Mouse (Mus musculus) megakaryocyte-erythroid progenitor cell, adult 5-6 weeks (primary cell): Measurements from ENCODE around the gene Prrc2a. TPM values are rescaled to one million over a fixed set of nuclear protein-coding genes. Genes with fewer than 3 reads are reported as not detected.
"Not testable (repeated sequence)": the region's sequence is repeated elsewhere in the genome, so short reads cannot be mapped to it uniquely, and the experiment has no call there.

ENCODE experiments used
- ATAC-seq: replicated peaks from 2 replicates; pipeline ENCODE4 v1.8.0; 2016; ENCODE audit warnings: mild to moderate bottlenecking, inconsistent platforms; ENCODE audit not compliant: severe bottlenecking, poor library complexity, low FRiP score, low TSS enrichment
- total RNA-seq, 2 experiments: library from RNA; stranded (forward) in 1 of 2; stranded (reverse) in 1 of 2; fragments of 200-1000, 215-1000 nt in 1 of 2; fragments of >200 nt in 1 of 2; fragmentation: Nextera tagmentation in 1 of 2; gene quantifications; 2 replicates each; pipeline ENCODE4 v1.2.3; 2014 to 2017

Gene Prrc2a
- total RNA-seq, 2 experiments from 2014 or later, result 47.1 to 430 TPM

- ATAC-seq, result no peak
Observed at GRCm38 (mm10) chr17:35141971-35142370, 22.7 kb downstream of the Prrc2a start.

DNA sequence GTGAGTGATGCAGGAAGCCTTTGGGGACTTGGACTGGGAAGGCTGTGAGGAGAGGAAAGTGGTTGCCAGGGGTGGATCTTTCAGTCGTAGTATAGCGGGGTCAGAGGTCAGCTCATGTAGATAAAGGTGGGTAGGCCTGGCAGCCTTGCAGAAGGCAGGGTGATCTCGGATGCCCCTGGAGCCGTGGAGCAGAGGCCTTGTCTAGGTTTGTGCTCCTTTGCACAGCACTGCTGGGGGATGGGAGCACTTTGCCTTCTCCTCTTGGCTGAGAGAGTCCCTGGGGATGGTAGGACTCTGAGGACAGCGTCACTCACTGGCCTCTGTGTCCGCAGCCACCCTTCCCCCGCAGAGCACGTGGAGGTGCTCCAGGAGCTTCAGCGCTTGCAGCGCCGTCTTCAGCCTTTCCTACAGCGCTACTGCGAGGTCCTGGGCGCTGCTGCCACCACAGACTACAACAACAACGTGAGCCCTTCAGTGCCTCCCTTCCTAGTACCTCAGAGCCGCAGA is 24.2 kb downstream of the Prrc2a start:
- no peak for ATAC-seq

GRCm38 (mm10) chr17:35139269-35139668 is 25.4 kb downstream of the Prrc2a start:
- ATAC-seq, result no peak

GRCm38 (mm10) chr17:35135591-35136320 is 28.9 kb downstream of the Prrc2a start:
- ATAC-seq, result peak; percentile 60

GRCm38 (mm10) chr17:35134801-35135590 is 29.7 kb downstream of the Prrc2a start, which contains the start of gene Bag6:
Bag6 (plus strand) TSS chr17:35135178.
- ATAC-seq, result peak; percentile 77

DNA sequence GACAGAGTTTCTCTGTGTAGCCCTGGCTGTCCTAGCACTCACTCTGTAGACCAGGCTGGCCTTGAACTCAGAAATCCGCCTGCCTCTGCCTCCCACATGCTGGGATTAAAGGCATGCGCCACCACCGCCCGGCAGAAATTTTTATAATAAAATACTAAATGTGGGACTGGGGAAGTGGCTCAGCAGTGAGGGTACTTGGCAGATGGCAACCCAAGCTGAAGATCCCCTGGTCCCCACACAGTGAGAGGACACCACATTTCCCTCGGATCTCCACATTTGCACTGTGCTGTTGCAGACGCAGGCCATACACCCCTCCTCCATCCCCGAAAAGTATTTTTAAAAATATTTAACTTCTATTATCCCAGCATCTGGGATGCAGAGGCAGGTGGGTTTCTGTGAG is 31.2 kb downstream of the Prrc2a start:
- ATAC-seq, result no peak

DNA sequence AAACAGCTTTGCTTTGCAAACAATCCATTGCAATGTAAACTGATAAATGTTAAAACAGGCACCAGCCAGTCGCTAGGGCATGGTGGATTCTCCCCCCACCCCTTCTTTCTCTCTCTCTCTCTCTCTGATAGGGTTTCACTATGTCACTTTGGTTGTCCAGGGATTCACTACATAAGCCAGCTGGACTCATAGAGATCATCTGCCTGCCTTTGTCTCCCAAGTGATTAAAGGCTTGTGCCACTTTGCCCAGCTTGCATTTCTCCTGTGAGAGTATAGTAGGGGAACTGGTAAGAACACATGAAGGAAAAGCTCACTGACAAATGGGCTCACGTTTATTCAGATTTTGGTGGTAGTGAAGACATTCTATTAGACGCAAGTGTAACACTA is 32.5 kb downstream of the Prrc2a start:
- no peak for ATAC-seq

DNA sequence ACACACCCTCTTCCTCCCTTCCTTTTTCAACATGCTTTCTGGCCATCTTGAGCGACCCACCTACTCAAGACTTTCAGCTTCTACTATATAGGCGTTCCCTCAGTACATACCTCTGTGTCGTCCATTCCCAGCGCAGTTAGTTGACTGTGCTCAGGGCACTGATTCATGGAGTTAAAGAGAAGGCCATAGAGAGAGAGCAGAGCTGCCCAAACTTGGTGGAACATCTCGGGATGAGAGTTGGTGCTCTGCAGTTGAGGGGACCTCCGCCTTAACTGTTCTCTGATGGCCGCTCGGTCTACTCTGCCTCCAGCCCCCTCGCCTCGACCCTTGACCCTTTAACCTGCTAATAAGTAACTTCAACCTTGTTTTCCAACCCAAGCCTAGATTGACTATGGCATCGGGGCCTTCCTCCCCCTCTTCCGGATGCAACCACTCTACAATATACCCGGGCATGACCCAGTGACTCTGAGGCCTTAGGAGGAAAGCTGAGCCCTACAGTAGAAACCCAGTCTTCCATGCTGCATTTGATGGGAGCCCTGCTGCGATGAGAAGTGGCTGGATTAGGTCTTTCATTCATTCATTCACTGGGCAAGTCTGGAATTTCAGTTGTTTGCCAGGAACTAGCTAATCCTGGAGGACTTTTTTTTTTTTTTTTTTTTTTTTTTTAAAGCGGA is 33.1 kb downstream of the Prrc2a start, which contains the start of gene Apom:
Gene Apom (minus strand): TSS at position 551 of the 674 bp plus-strand sequence.
- ATAC-seq, result no peak

- ATAC-seq, result no peak
Observed at GRCm38 (mm10) chr17:35131038-35131437, 33.7 kb downstream of the Prrc2a start.

DNA sequence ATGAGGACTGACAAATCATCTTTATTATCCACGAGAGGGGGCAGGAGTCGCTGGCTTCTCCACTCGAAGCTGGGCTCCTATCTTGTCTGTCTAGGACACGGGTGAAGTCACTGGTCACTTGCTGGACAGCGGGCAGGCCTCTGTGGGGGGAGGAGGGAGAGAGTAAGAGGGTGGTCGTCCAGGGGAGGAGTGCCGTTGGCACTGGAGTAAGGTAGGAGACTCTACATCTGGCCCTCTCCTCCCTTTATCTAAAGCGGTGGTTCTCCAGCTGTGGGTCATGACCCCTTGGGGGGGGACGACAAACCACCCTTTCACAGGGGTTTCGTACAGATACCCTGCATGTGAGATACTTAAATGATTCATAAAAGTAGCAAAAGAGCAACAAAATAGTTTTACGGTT is 35.7 kb downstream of the Prrc2a start:
- no peak for ATAC-seq

- ATAC-seq, result no peak
Observed at GRCm38 (mm10) chr17:35127017-35127416, 37.7 kb downstream of the Prrc2a start.

DNA sequence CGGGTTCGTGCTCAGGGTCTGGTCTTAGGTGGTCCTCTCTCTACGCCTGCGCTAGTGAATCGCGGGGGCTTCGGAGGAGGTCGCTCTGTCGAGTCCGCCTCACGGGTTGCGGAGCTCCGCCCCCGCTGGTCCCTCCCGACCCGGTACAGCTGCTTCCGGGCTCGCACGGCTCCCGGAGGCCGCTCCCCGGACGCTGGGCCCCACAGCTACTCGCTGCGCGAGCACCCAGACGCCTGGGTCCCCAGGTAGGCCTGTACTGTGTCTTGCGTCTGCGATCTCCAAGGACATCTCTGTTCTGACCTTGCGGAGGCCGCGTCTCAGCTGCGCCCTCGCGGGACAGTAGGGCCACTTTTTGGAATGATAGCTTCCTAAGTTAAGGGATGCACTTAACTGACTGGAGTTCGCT is 38.5 kb downstream of the Prrc2a start, which contains the start of gene D17H6S53E:
Gene D17H6S53E (plus strand): TSS at position 168 of the 406 bp plus-strand sequence.
- peak; percentile 43 for ATAC-seq

DNA sequence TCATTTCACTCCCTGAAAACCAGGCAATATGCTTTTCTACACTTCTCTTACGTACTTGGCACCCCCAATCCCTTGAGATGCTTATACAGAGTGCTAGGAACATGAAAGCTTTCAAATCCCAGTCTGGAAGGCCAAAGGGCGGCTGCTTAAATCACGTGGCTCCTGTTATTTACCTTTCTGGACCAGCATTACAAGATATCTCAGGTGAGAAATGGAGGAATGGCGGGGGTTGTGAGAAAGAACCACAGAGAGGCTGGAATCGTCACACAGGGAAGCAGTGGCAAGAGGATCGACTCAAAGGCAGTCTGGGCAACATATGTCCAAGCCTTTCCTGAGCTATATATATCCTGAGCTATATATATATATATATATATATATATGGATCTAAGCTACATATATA is 39.1 kb downstream of the Prrc2a start:
- ATAC-seq, result no peak

GRCm38 (mm10) chr17:35125081-35125480 is 39.6 kb downstream of the Prrc2a start:
- no peak for ATAC-seq

DNA sequence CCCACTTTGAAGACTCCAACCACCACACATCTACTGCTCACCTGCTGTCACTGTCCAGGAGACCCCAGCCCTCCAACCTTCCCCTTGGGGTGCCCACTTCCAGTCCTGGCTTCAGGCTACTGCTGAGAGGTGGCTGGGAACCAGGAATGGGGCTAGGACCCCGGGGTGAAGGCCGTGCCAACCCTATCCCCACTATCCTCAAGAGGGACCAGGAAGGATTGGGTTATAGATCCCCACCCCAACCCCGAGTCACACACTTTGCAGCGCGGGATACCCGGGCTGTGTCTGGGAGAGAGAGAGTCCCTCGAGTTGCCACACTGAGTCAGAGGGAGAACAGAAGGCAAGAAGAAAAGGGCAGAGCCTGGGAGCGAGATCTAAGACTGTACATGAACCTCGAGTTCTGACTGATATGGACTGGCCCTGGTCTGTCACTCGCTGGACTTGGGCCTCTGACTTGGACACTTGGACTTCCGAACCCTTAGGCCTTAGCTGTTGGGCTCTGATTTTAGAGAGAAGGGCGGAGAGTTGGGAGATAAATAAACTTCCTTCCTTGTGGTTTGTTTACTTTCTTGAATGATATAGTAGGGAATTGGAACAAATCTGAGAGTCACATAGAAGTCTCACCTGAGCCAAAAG is 40.3 kb downstream of the Prrc2a start:
- ATAC-seq, result not testable (repeated sequence)

GRCm38 (mm10) chr17:35123287-35123686 is 41.4 kb downstream of the Prrc2a start:
- not testable (repeated sequence) for ATAC-seq

DNA sequence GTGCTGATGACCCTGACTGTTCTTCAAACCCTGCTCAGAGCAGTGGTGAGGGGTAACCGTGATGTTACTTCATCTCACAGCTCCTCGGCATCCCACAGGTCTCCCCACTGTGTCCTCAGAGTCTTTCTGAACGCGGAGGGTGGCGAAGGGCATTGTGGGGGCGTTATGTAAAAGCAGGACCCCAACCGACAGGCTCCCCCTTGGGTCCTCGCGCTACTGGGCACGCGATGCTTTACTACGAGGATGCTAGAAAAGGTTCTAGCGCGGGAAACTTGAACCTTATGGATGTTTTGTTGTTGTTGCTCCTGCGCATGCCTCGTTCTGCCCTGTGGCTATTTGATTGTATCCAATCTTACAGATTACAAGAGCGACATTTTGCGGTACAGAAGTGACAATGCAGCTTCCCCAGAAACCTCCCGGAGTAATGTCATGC is 42.8 kb downstream of the Prrc2a start, which contains the start of gene Csnk2b:
Gene Csnk2b (minus strand): TSS at position 183 of the 433 bp plus-strand sequence.
- ATAC-seq, result peak; percentile 13

DNA sequence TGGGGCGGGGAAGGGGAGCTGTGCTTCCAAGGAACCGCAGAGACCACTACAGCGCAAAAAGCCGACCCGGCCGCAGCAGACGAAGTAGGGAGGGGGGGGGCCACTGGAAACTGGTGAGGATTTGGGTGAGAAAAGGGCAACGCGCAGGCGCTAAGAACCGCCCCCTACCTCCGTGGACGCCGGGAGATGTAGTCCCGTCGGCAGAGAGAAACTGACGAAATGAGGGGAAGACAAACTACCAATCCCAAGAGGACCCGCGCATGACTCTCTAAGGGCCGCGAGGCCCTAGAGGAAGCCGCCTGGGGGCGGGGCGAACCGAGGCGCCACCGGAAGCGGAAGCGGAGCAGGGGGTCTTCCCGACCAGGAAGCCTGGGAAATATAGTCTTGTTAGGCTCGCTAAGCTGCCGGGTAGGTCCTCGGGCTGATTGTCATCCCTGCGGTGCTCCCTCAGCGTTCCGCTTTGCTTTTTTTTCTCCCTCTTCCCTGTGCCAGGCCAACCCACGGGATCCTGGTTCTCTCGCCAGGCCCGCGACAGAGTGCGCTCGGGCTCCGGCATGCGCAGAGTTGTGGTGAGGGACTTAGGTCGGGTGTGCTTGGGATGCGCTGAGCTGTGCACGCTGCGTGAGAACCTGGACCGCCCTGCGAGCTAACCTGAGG is 43.4 kb downstream of the Prrc2a start, which contains the start of gene Gpank1:
Gene Gpank1 (plus strand): TSS at position 313 of the 657 bp plus-strand sequence.
- ATAC-seq, result peak; percentile 89

DNA sequence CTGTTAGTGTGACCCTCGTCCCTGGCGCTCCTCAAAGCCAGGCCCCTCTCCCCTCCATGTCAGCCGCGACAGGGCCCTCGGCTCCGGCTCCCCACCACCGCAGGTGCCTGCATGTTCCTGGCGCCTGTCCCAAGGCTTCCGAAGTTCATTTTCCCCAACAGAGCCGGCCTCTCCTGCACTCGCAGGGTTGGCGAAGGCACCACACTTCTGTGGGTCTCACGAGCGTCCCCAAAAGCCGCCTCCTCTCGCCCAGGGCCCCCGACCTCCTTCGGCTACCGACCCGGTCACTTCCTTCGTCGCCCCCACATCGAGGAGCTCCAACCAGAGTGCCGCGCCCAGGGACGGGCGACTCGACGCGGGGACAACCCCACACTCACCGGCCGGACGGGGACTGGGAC is 44.0 kb downstream of the Prrc2a start:
- ATAC-seq, result no peak; the same call in 1 of the 2 replicates
